Mouse (Mus musculus) MEL (cell line): Measurements from ENCODE around the gene Ubash3b. TPM values are rescaled to one million over a fixed set of nuclear protein-coding genes. Genes with fewer than 3 reads are reported as not detected.

ENCODE experiments used
- DNase-seq: peaks from one replicate; pipeline ENCODE4 v3.0.0; 2011; ENCODE audit warnings: low read depth, low spot score
- H3K27ac ChIP-seq: 2 replicates; pipeline ENCODE4 v1.5.1; 2012; ENCODE audit warnings: low read depth, mild to moderate bottlenecking, control low read depth, low read length, moderate library complexity; ENCODE audit not compliant: control insufficient read depth
- H3K27me3 ChIP-seq, 2 experiments: fragments of 150-350 bp in 1 of 2; sonication (generic) in 1 of 2; 2 replicates each; pipeline ENCODE4 v1.6.1; 2012; ENCODE audit warnings: low read length in 2 of 2, mild to moderate bottlenecking in 2 of 2, improper control_type of control experiment in 1 of 2, moderate library complexity in 1 of 2; ENCODE audit not compliant: insufficient read depth in 2 of 2, control insufficient read depth in 1 of 2
- H3K36me3 ChIP-seq, 2 experiments: 2 replicates each; pipeline ENCODE4 v1.6.1; 2012 to 2014; ENCODE audit warnings: low read length in 2 of 2, improper control_type of control experiment in 1 of 2, inconsistent platforms in 1 of 2, mild to moderate bottlenecking in 1 of 2; ENCODE audit not compliant: insufficient read depth in 2 of 2, control insufficient read depth in 1 of 2
- H3K4me1 ChIP-seq, 2 experiments: fragments of 150-350 bp in 1 of 2; sonication (generic) in 1 of 2; 2 replicates each; pipeline ENCODE4 v1.6.1; 2012; ENCODE audit warnings: low read length in 2 of 2, improper control_type of control experiment in 1 of 2, mild to moderate bottlenecking in 1 of 2; ENCODE audit not compliant: insufficient read depth in 2 of 2, control insufficient read depth in 1 of 2
- H3K4me3 ChIP-seq, 2 experiments: fragments of 150-350 bp in 1 of 2; sonication (generic) in 1 of 2; 2 replicates each; pipeline ENCODE4 v1.5.1; 2012; ENCODE audit warnings: low read depth in 2 of 2, low read length in 2 of 2, mild to moderate bottlenecking in 2 of 2, moderate library complexity in 2 of 2, control low read depth in 1 of 2, improper control_type of control experiment in 1 of 2; ENCODE audit not compliant: control insufficient read depth in 1 of 2, insufficient read depth in 1 of 2
- H3K79me2 ChIP-seq: 2 replicates; pipeline ENCODE4 v1.6.1; 2012; ENCODE audit warnings: mild to moderate bottlenecking, low read length, moderate library complexity; ENCODE audit not compliant: control insufficient read depth, poor library complexity, insufficient read depth
- H3K9ac ChIP-seq: 2 replicates; pipeline ENCODE4 v1.6.1; 2012; ENCODE audit warnings: low read depth, mild to moderate bottlenecking, control low read depth, low read length, moderate library complexity; ENCODE audit not compliant: control insufficient read depth, poor library complexity, severe bottlenecking
- H3K9me3 ChIP-seq: fragments of 150-350 bp; sonication (generic); replicated peaks from 2 replicates; pipeline ENCODE4 v1.6.1; 2012; ENCODE audit warnings: mild to moderate bottlenecking, low read length, improper control_type of control experiment, moderate library complexity; ENCODE audit not compliant: insufficient read depth
- E2F4 ChIP-seq: IDR thresholded peaks from 2 replicates; pipeline ENCODE4 v1.6.1; 2011; ENCODE audit warnings: low read depth, low read length, improper control_type of control experiment, borderline replicate concordance
- ELF1 ChIP-seq: IDR thresholded peaks from 2 replicates; pipeline ENCODE4 v1.6.1; 2014; ENCODE audit warnings: low read depth, mild to moderate bottlenecking, inconsistent platforms, low read length, improper control_type of control experiment, moderate library complexity
- EP300 ChIP-seq, 2 experiments: IDR thresholded peaks; 2 replicates each; pipeline ENCODE4 v1.6.1; 2011; ENCODE audit warnings: improper control_type of control experiment in 2 of 2, low read length in 2 of 2, low read depth in 1 of 2, mild to moderate bottlenecking in 1 of 2
- GABPA ChIP-seq: IDR thresholded peaks from 2 replicates; pipeline ENCODE4 v1.6.1; 2012; ENCODE audit warnings: low read depth, mild to moderate bottlenecking, inconsistent platforms, low read length, improper control_type of control experiment, moderate library complexity
- GATA1 ChIP-seq: IDR thresholded peaks from 2 replicates; pipeline ENCODE4 v1.6.1; 2011; ENCODE audit warnings: low read depth, low read length, improper control_type of control experiment
- HCFC1 ChIP-seq: IDR thresholded peaks from 2 replicates; pipeline ENCODE4 v1.6.1; 2012; ENCODE audit warnings: low read depth, mild to moderate bottlenecking, inconsistent platforms, low read length, improper control_type of control experiment, moderate library complexity
- JUND ChIP-seq: IDR thresholded peaks from 2 replicates; pipeline ENCODE4 v1.6.1; 2011; ENCODE audit warnings: low read depth, mild to moderate bottlenecking, improper control_type of control experiment, low read length
- KAT2A ChIP-seq: conservative IDR thresholded peaks from 2 replicates; pipeline ENCODE4 v1.6.1; 2012; ENCODE audit warnings: low read depth, low read length, improper control_type of control experiment, inconsistent platforms
- MAFK ChIP-seq: IDR thresholded peaks from 2 replicates; pipeline ENCODE4 v1.6.1; 2011; ENCODE audit warnings: low read depth, mild to moderate bottlenecking, low read length, improper control_type of control experiment, borderline replicate concordance
- MAX ChIP-seq: IDR thresholded peaks from 2 replicates; pipeline ENCODE4 v1.6.1; 2011; ENCODE audit warnings: low read length, improper control_type of control experiment
- MEF2A ChIP-seq: IDR thresholded peaks from 2 replicates; pipeline ENCODE4 v1.6.1; 2014; ENCODE audit warnings: low read depth, mild to moderate bottlenecking, inconsistent platforms, low read length, improper control_type of control experiment; ENCODE audit not compliant: poor library complexity, insufficient replicate concordance, severe bottlenecking; ENCODE audit errors: extremely low read depth
- MXI1 ChIP-seq: IDR thresholded peaks from 2 replicates; pipeline ENCODE4 v1.6.1; 2011; ENCODE audit warnings: mild to moderate bottlenecking, low read depth, low read length, improper control_type of control experiment
- NELFE ChIP-seq: IDR thresholded peaks from 2 replicates; pipeline ENCODE4 v1.6.1; 2011; ENCODE audit warnings: low read depth, low read length, improper control_type of control experiment
- NRF1 ChIP-seq: IDR thresholded peaks from 2 replicates; pipeline ENCODE4 v1.6.1; 2014; ENCODE audit warnings: low read depth, mild to moderate bottlenecking, inconsistent platforms, low read length, improper control_type of control experiment, moderate library complexity; ENCODE audit not compliant: poor library complexity, insufficient read depth, severe bottlenecking
- POLR2A ChIP-seq, 2 experiments: IDR thresholded peaks; 2 replicates each; pipeline ENCODE4 v1.6.1; 2011 to 2012; ENCODE audit warnings: low read length in 2 of 2, mild to moderate bottlenecking in 2 of 2, control low read depth in 1 of 2, improper control_type of control experiment in 1 of 2, low read depth in 1 of 2, moderate library complexity in 1 of 2; ENCODE audit not compliant: control insufficient read depth in 1 of 2, insufficient read depth in 1 of 2, poor library complexity in 1 of 2
- POLR2AphosphoS5 ChIP-seq: IDR thresholded peaks from 2 replicates; pipeline ENCODE4 v1.6.1; 2012; ENCODE audit warnings: low read depth, borderline replicate concordance, mild to moderate bottlenecking, inconsistent platforms, low read length, moderate library complexity, mixed read lengths
- RAD21 ChIP-seq: IDR thresholded peaks from 2 replicates; pipeline ENCODE4 v1.6.1; 2011; ENCODE audit warnings: mild to moderate bottlenecking, low read depth, low read length, improper control_type of control experiment
- SIN3A ChIP-seq: IDR thresholded peaks from 2 replicates; pipeline ENCODE4 v1.6.1; 2012; ENCODE audit warnings: low read length, improper control_type of control experiment, inconsistent platforms
- TAL1 ChIP-seq: IDR thresholded peaks from 2 replicates; pipeline ENCODE4 v1.6.1; 2012; ENCODE audit warnings: mild to moderate bottlenecking, inconsistent platforms, low read length, moderate library complexity, mixed read lengths
- TCF12 ChIP-seq: IDR thresholded peaks from 2 replicates; pipeline ENCODE4 v1.6.1; 2014; ENCODE audit warnings: low read depth, mild to moderate bottlenecking, inconsistent platforms, low read length, improper control_type of control experiment, moderate library complexity
- USF2 ChIP-seq, 2 experiments: IDR thresholded peaks; 2 replicates each; pipeline ENCODE4 v1.6.1; 2011 to 2012; ENCODE audit warnings: improper control_type of control experiment in 2 of 2, low read length in 2 of 2, borderline replicate concordance in 1 of 2, inconsistent platforms in 1 of 2, low read depth in 1 of 2, mild to moderate bottlenecking in 1 of 2; ENCODE audit not compliant: insufficient read depth in 1 of 2
- ZC3H11A ChIP-seq: IDR thresholded peaks from 2 replicates; pipeline ENCODE4 v1.6.1; 2012; ENCODE audit warnings: low read depth, mild to moderate bottlenecking, inconsistent platforms, low read length, improper control_type of control experiment
- polyA plus RNA-seq, 2 experiments: library from polyadenylated mRNA; stranded (reverse) in 1 of 2; unstranded in 1 of 2; fragments of >175 nt in 1 of 2; fragments of >200 nt in 1 of 2; gene quantifications; 2 replicates each; pipeline versions ENCODE4 v1.2.1 to v1.2.4; 2012; ENCODE audit warnings: low replicate concordance in 2 of 2, low read depth in 1 of 2; ENCODE audit not compliant: insufficient read length in 2 of 2, insufficient read depth in 1 of 2, missing spikeins in 1 of 2
- total RNA-seq: library from RNA; depleted of rRNA; stranded (reverse); fragments of 300-350 nt; gene quantifications from 2 replicates; pipeline ENCODE4 v1.2.3, GENCODE M21; 2012

Gene Ubash3b
- total and polyA plus RNA-seq, 3 experiments = 5.4 to 11.3 TPM; not detected in 1

- Histone ChIP-seq H3K4me3 (no peak overlapping the region), H3K27ac (no peak overlapping the region), H3K36me3 (no peaks in the 10 kb centered on the region), H3K27me3 (no peaks in the 10 kb centered on the region), H3K4me1 (no peaks in the 10 kb centered on the region), H3K9me3 (no peaks in the 10 kb centered on the region), H3K79me2 (no peaks in the 10 kb centered on the region), H3K9ac (no peak overlapping the region)
- no peak for TF ChIP-seq HCFC1
- no peak for TF ChIP-seq SIN3A
- no peak for TF ChIP-seq GABPA
- no peak for TF ChIP-seq POLR2A (IDR thresholded peaks at IDR 0.05; ENCODE audit: control insufficient read depth in 1 of 2, insufficient read depth in 1 of 2, low read depth in 1 of 2, low read length in 2 of 2, poor library complexity in 1 of 2)
- TF ChIP-seq E2F4 = no peak
- no peak for TF ChIP-seq KAT2A
- no peak for TF ChIP-seq MAX
- no peak for TF ChIP-seq POLR2AphosphoS5
- no peak for TF ChIP-seq JUND
- no peak for TF ChIP-seq TAL1
- TF ChIP-seq RAD21 = no peak
- no peak for DNase-seq
These were observed 26.0 kb upstream of the Ubash3b start for GRCm38 (mm10) chr9:41187498-41187897.

GRCm38 (mm10) chr9:41185331-41185730 is 23.8 kb upstream of the Ubash3b start:
- H3K9me3 ChIP-seq = no peaks in the 10 kb centered on the region
- TF ChIP-seq RAD21 = no peak
- no peak for TF ChIP-seq JUND
- TF ChIP-seq TAL1 = no peak
- TF ChIP-seq POLR2A (IDR thresholded peaks at IDR 0.05; ENCODE audit: control insufficient read depth in 1 of 2, insufficient read depth in 1 of 2, low read depth in 1 of 2, low read length in 2 of 2, poor library complexity in 1 of 2) = no peak
- TF ChIP-seq NELFE = no peak
- no peak for TF ChIP-seq MAFK
- no peak for TF ChIP-seq ZC3H11A
- TF ChIP-seq ELF1 = no peak
- no peak for TF ChIP-seq POLR2AphosphoS5
- TF ChIP-seq TCF12 = no peak
- TF ChIP-seq USF2 (IDR thresholded peaks at IDR 0.05; ENCODE audit: borderline replicate concordance in 1 of 2, insufficient read depth in 1 of 2, low read depth in 1 of 2, low read length in 2 of 2) = no peak
- no peak for TF ChIP-seq MEF2A
- TF ChIP-seq GATA1 = no peak
- no peak for TF ChIP-seq MAX
- no peak for TF ChIP-seq NRF1
- TF ChIP-seq MXI1 = no peak
- TF ChIP-seq EP300 (IDR thresholded peaks at IDR 0.05; ENCODE audit: low read depth in 1 of 2, low read length in 2 of 2) = no peak
- no peaks in the 10 kb centered on the region for H3K27me3 ChIP-seq
- H3K4me3 ChIP-seq = no peak overlapping the region
- H3K9ac ChIP-seq = no peak overlapping the region
- H3K4me1 ChIP-seq = no peaks in the 10 kb centered on the region
- H3K36me3 ChIP-seq = no peaks in the 10 kb centered on the region
- DNase-seq = no peak
- no peaks in the 10 kb centered on the region for H3K79me2 ChIP-seq
- H3K27ac ChIP-seq = no peak overlapping the region
